Mouse (Mus musculus) frontal cortex, adult (tissue): ENCODE results near the gene Grk3.

Source experiments
- ATAC-seq: cut with Nextera tagmentation; 2 replicates; pipeline ENCODE4 v1.9.2; 2017; ENCODE audit warnings: mild to moderate bottlenecking, moderate library complexity, mixed read lengths; ENCODE audit not compliant: low TSS enrichment

Gene Grk3

GRCm38 (mm10) chr5:112936632-112937031, 79.0 kb downstream of the Grk3 start:
- ATAC-seq: peak; percentile 21; the same call in 1 of the 2 replicates

DNA sequence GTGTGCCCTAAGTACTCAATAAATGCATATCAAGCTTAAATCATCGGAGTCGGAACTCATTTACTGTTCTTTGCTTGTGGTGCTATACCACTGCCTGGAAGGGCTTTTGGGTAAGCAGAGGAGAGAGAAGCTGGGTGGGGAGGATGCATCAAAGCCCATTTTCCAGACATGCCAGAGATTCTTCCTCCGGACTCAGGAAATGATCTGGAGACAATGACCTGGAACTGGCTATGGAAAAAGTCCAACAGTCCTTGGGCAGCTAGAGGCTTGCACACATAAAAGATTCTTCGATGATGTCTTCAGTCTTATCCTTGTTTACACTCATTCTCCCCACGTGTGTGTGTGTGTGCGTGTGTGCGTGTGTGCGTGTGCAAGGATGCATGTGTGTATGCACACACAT, 80.2 kb downstream of the Grk3 start:
- ATAC-seq: no peak

DNA sequence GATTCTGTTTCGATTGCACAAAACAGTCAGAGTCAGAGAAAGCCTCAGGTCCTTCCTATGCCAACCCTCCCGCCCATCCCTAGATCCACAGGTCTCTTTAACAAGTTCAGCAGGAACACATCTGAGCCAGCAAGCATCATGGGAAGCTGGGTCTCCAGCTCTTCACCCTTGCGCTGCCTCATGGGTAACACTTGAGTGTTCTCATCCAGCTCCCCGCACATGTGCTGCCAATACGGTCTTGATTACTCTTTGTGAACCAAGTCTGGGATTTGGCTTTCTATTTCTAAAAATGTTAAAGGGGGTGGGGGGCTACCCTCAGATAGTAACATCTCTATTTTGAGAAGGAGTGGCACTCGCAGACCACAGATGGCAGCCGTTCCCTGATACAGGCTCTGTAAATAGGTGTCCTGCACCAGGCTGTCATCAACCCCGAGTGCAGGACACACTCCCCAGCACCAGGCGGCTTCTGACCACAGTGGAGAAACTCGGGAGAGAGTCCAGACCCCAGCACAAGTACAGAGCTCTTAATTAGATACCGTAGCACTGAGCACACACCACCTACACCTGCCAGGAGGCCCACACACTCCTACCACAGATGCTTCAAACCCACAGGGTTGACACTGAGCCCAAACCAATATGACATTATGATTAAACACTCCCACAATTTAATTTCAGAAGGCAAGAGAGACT, 82.6 kb downstream of the Grk3 start:
- ATAC-seq: peak; percentile 21; the same call in 1 of the 2 replicates

GRCm38 (mm10) chr5:112931901-112932300, 83.7 kb downstream of the Grk3 start:
- peak; percentile 40 for ATAC-seq

GRCm38 (mm10) chr5:112928201-112928881, 87.2 kb downstream of the Grk3 start:
- ATAC-seq: no peak

- ATAC-seq: no peak
Measured at GRCm38 (mm10) chr5:112925422-112925821, 90.2 kb downstream of the Grk3 start.

DNA sequence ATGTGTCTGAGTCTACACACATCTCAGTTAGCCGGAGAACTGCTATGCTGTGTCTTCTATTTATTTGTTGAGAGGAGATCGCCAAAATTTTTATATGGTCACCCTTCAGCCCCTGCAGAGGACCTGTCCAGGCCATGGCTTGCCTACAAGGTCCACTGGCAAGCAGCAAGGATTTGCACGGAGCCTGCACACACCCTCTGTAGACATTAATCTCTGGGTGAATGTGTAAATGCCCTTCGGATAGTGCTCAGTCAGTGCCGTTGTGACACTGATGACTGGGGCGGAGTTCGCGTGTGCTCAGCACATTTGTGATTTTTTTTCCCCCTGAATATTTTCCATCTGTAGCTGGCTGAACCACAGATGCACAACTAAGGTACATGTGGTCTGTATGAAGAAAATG, 90.8 kb downstream of the Grk3 start:
- ATAC-seq: no peak

GRCm38 (mm10) chr5:112923841-112924240, 91.8 kb downstream of the Grk3 start:
- ATAC-seq: no peak

- no peak for ATAC-seq
Measured at GRCm38 (mm10) chr5:112921914-112922313, 93.7 kb downstream of the Grk3 start.

DNA sequence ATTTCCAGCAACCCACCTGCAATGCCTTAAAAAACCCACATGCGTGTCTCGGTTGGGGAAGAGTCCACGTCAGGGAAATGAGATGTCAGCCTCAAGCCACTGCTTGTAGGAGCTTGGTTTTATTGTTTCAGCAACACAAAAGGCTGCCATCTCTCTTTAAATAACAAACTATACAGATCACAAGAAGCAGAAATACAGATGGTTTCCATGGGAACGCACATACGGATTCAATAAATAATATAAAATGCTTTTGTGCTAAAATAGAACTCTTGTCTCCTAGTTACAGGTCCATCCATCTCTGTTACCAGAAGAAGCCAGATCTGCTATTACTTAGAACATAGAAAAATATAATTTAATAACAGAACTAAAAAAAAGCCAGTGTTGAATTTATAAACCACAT, 105.2 kb downstream of the Grk3 start:
- no peak for ATAC-seq

DNA sequence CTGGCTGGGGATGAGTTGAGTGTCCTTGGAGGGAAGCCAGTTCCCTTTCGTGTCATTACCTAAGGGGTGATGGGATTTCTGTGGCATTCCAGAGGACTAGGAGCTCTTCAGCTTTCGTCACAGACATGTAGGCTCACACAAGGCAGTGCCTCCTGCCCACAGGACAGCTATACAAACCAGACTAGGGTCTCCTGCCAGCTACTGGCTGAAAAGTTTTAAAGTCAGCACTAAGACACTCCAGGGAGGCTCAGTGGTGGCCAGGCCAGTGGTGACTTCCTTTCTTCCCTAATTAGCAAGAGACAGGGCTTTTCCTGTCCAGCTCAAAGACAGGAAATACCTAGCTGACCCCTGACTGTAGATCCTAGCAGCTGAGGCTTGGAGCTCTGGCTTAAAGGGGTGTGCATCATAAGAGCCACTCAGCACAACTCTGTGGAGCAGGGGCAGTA, 107.4 kb downstream of the Grk3 start:
- peak; percentile 47; the same call in 1 of the 2 replicates for ATAC-seq

GRCm38 (mm10) chr5:112907504-112907903, 108.1 kb downstream of the Grk3 start:
- no peak for ATAC-seq

DNA sequence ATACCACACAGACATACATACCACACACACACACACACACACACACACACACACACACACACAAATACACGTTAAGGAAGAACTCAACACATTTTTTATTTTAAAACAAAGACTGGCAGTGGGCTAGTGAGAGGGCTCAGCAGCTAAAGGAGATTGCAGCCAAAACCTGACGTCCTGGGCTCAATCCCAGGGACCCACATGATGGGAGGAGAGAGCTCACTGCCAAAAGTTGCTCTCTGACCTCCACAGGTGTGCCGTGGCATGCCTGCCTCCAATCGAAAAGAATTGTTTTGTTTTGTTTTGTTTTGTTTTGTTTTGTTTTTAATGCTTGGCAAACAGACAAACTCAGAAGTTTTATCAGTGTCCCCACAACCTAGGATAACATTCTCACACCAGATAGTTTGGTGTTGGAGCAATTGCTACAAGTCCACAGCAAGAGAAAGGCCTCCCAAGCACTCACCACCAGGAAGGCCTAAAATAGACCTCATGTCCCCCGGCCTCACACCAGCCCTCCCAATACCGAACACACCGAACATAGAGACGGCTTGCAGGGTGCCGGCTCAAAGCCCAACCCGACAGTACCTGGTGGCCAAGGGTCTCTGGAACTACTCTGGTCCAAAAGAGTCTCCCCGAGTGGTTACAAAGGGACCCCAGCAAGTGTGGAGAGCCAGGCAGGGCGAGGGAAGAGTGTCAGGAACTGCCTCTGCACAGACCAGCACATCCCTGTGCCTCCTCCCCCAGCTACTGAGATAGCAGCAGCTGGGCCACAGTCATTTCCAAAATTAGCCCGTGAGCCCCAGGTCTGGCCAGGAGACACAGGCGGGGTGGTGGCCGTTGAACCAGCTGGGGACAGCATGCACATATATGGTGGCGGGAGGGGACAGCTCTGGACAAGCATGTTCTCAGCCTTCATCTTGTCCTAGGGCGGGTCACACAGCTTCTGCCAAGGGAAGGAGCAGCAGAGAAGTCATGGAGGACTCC, 119.6 kb downstream of the Grk3 start, which contains the start of gene Myo18b:
Gene Myo18b (minus strand): TSS at position 689 of the 981 bp plus-strand sequence.
- peak; percentile 52; the same call in 1 of the 2 replicates for ATAC-seq

DNA sequence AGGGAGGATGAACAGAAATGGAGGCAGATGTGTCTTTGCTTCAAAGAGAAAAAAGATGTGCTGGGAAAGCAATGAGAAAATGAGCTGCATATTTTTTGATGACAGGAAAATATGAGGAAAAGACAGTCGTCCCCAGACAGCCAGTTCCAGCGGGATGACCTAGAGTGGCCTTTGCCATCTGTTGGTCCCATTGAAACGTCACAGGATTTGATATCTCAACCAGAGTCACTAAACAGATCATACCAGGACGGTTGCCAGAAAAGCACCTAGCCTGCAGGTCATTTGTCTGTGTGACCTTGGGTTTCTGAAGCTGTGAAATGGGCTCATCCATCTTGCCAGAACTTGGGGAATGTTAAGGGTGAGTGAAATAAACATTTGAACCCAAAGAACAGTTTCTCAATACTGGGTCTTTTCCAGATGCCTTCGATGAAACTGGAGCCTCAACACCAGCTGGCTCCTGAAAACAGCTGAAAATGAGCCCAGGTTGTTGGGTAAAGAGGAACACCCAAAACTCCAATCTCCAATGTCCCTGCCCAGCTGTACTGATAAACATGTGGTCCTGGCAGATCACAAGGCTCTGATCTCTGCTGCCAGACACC, 122.0 kb downstream of the Grk3 start:
- no peak for ATAC-seq

DNA sequence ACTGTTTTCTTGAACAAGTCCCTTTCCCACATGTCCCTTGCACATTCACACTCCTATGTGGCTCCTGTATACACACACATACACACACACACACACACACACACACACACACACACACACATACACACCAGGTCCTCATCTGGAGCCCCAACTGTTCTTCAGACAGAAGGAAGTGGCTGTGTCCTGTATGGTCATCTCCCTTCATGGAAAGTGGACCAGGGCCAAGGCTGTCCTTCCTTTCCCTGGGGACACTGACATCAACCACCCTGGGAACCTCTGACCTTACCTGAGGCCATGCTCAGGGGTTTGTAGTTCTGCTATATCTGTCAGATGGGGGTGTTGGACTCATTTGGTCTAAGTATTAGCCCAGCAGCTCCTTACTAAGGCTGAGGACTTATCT, 123.2 kb downstream of the Grk3 start:
- ATAC-seq: no peak

DNA sequence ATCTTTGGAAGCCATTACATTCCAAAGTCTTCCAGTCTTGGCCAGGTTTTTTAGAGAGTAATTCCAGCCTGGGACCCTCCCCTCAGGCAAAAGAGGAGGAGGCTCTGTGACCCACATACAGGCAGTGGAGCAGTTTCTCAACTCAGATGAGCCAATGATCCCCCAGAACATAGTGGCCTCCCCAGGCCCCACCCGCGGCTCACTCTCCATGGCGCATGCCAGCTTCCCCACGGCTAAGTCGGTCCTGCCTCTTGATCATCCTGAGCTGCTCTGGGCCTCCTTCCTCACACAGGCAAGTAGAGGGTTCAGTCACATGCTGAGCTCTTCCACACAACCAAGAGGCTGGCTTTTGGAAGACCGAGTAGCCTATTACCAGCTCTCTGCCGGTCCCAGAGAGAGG, 126.9 kb downstream of the Grk3 start:
- no peak for ATAC-seq

DNA sequence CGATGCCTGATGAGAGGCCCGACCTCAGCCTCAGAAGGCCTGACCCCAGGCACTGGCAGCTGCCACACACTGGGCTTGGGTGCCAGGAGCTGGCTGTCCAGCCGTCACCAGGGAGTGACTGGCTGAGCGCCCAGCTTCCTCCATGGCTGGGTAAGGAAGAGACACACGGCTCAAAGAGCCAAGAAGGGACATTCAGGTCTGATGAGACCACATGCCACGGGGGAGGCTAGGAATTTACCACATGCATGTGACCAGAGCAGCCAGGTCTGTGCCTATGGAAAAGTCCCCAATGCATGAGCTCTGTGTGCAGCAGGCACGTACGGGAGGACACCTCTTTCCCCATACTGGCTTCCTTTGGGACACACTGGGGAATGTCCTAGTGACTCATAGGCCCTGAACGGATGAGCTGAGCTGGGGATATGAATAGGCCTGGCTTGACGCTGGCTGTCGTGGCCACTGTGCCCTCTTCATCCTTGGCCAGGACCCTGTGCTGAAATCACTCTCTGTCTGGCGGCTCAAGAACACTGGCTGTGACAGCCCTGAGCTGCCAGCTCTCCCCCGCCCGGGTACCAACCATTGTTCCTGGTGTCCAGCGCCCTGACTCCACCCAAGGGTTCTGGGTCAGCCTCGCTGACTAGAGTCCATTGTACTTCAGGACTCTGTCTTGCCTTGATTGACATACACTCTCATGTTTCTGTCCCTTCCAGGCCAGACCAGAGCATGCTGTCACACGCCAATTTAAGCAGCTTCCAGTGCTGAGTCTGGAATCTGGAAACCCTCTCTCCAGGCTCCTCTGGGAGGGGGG, 128.7 kb downstream of the Grk3 start:
- ATAC-seq: peak; percentile 59

- 0 out of 2 replicates have a peak, but pooled peaks have one; percentile 34 for ATAC-seq
Measured at GRCm38 (mm10) chr5:112877391-112878115, 138.0 kb downstream of the Grk3 start.

DNA sequence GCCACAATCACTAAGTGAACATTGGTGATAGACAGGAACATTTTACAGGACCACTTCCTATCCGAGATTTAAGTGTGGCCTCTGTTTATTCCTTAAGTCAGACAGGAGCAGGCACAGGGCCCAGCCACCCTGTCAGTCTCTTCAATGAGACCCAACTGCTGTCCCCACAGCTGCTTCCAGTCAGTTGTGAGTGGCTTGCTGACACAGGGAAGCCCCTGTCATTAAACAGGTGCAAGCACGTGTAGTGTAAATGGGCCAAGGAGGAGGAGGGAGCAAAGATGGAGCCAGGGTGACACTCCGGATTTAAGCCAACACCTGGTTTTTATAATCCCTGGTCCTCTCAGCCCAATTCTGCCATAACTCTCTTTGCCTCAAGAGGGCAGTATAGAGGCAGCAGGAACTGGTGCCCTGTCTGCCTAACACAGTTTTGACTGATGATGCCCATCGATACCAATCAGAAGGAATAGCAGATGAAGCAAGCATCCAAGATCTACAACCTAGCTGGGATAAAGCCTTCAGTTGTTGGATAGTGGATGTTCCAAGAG, 138.7 kb downstream of the Grk3 start:
- ATAC-seq: peak; percentile 65

- ATAC-seq: no peak
Measured at GRCm38 (mm10) chr5:112872999-112873398, 142.6 kb downstream of the Grk3 start.
